Mouse (Mus musculus) heart, embryonic 11.5 days (tissue): ENCODE results near the gene Lpp. TPM values are rescaled to one million over a fixed set of nuclear protein-coding genes. Genes with fewer than 3 reads are reported as not detected.

Experiments
- ATAC-seq: fragments of 200-750 bp; cut with Nextera tagmentation; replicated peaks from 2 replicates; pipeline ENCODE4 v1.8.0; 2017; ENCODE audit warnings: moderate library complexity; ENCODE audit not compliant: insufficient number of reproducible peaks, low FRiP score, low TSS enrichment
- H3K27ac ChIP-seq: fragments of 300-500 bp; sonication (generic); 2 replicates; pipeline ENCODE4 v1.5.1; 2014; ENCODE audit warnings: mild to moderate bottlenecking, low read depth, low read length
- H3K27me3 ChIP-seq: fragments of 300-500 bp; sonication (generic); 2 replicates; pipeline ENCODE4 v1.6.1; 2014; ENCODE audit warnings: mild to moderate bottlenecking, low read length, mixed read lengths; ENCODE audit not compliant: control insufficient read depth, insufficient read depth
- H3K36me3 ChIP-seq: fragments of 300-500 bp; sonication (generic); 2 replicates; pipeline ENCODE4 v1.6.1; 2014; ENCODE audit warnings: mild to moderate bottlenecking, low read length, moderate library complexity, mixed read lengths; ENCODE audit not compliant: control insufficient read depth, insufficient read depth
- H3K4me1 ChIP-seq: fragments of 300-500 bp; sonication (generic); 2 replicates; pipeline ENCODE4 v1.6.1; 2014; ENCODE audit warnings: low read length; ENCODE audit not compliant: control insufficient read depth, insufficient read depth
- H3K4me2 ChIP-seq: fragments of 300-500 bp; sonication (generic); 2 replicates; pipeline ENCODE4 v1.6.1; 2014; ENCODE audit warnings: mild to moderate bottlenecking, moderate library complexity
- H3K4me3 ChIP-seq: fragments of 300-500 bp; sonication (generic); 2 replicates; pipeline ENCODE4 v1.5.1; 2014; ENCODE audit warnings: low read depth, low read length
- H3K9ac ChIP-seq: fragments of 300-500 bp; sonication (generic); 2 replicates; pipeline ENCODE4 v1.6.1; 2014; ENCODE audit warnings: mild to moderate bottlenecking, low read depth, low read length, moderate library complexity
- H3K9me3 ChIP-seq: fragments of 300-500 bp; sonication (generic); replicated peaks from 2 replicates; pipeline ENCODE4 v1.6.1; 2016; ENCODE audit warnings: low read length; ENCODE audit not compliant: control insufficient read depth
- WGBS: fragments of 180-500 bp; shearing (Covaris S2); extraction: QIAGEN DNeasy Blood & Tissue Kit; methylation state at CpG from one replicate; pipeline ENCODE4 v1.1.7; 2014; ENCODE audit not compliant: insufficient replicate concordance; 5-methylcytosine and 5-hydroxymethylcytosine counted together
- polyA plus RNA-seq: library from polyadenylated mRNA; unstranded; fragments of >200 nt; fragmentation: Nextera tagmentation; extraction: Ambion mirVana; gene quantifications from 2 replicates; pipeline ENCODE4 v1.2.1, GENCODE M21; 2014

Gene Lpp
- polyA plus RNA-seq, 1 experiment from 2014 or later: 59.2 TPM

DNA sequence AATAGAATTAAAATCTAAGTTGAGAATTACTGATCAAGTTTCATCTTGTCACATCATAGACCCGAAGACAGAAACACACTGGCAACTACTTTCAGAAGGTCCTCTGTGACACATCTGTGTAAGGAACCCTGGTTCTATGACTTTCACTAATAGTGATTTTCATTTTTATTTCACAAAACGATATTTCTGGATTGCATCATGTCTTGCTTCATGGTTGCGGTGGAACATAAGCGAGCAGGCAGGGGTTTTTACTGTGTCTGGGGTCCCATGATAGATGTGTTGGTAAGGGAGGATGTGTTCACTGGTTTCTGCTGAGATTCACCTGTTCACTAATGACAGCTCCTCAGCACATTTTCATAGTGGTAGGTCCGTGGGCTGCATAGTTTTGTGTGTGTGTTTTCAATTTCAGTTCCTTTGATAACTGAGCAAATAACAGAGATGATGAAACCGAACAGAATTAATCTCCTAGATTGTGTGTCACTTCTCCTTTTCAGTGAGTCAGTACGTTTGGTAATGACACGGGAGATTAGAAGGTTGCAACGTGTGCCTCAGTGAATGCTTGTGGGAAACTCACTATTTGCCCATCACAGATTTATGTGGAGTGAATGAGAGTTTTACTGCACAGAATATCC is 466.3 kb downstream of the Lpp start:
- 84% methylated on average over 9 of the region's 9 CpGs for WGBS
- Histone ChIP-seq H3K36me3 (no peaks in the 10 kb centered on the region), H3K4me3 (no peak overlapping the region), H3K4me1 (no peaks in the 10 kb centered on the region), H3K9me3 (no peaks in the 10 kb centered on the region), H3K9ac (no peak overlapping the region), H3K4me2 (no peak overlapping the region), H3K27me3 (no peaks in the 10 kb centered on the region), H3K27ac (no peak overlapping the region)
- no peak for ATAC-seq

DNA sequence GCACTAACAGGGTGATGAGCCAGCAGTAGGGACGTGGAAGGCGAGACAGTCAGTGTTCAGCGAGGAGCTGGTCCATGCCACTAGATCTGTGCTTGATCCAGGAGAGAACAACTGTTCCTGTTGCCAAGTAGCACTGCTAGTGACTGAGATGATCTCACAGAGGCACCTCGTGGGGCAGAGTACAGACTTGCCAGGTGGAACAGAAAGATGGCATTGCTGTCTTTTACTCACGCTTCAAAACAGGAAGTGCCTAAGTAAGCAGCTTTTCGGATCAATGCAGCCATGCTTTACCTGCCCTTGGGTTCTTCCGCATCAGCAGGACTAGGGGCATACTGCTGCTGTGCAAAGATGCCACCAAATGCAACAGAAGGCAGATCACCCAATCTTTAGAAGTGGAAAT is 467.1 kb downstream of the Lpp start:
- Histone ChIP-seq H3K4me3 (no peak overlapping the region), H3K9ac (no peak overlapping the region), H3K27ac (no peak overlapping the region), H3K36me3 (no peaks in the 10 kb centered on the region), H3K9me3 (no peaks in the 10 kb centered on the region), H3K4me2 (no peak overlapping the region), H3K4me1 (no peaks in the 10 kb centered on the region), H3K27me3 (no peaks in the 10 kb centered on the region)
- no peak for ATAC-seq
- WGBS: 81% methylated on average over 7 of the region's 7 CpGs

DNA sequence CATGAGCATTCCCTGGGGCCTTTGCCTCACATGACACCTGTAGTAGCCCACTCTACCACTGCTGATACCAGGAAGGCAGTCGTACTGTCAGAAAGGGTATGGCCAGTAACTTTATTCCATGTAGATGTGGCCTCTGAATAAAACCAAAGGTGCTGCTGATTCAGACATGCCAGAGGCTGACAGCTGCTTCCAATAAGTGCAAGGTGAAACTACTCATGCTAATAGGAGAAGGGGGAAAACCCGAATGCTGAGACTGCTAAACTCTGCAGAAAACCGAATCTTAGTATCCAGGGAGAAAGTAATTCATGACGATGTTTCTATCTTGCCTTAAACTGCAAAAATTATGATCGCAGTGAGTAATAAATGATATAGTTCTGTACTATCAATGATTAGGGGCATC is 468.1 kb downstream of the Lpp start:
- no peaks in the 10 kb centered on the region for H3K27me3 ChIP-seq
- H3K36me3 ChIP-seq: no peaks in the 10 kb centered on the region
- no peak overlapping the region for H3K4me2 ChIP-seq
- no peak overlapping the region for H3K9ac ChIP-seq
- 82% methylated on average over 5 of the region's 5 CpGs for WGBS
- H3K4me3 ChIP-seq: no peak overlapping the region
- no peak overlapping the region for H3K27ac ChIP-seq
- no peaks in the 10 kb centered on the region for H3K9me3 ChIP-seq
- no peak for ATAC-seq
- H3K4me1 ChIP-seq: no peaks in the 10 kb centered on the region

DNA sequence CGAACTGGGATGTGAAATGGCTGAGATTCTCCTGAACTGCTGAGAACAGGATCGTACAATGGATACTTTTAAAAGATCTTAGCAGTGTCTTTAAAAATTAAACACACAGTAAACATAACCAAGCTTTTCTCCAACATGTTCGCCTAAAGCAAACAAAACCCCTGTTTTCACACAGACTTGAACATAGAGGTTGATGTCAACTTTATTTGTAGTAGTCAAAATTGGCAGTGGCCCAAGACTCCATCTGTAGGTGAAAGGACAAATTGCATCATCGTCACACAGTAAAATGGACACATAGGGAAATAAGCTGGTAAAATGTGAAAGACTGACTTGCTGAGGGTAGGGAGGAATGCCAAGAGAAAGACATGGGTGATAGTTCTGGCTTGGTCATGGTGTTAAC is 480.9 kb downstream of the Lpp start:
- no peak for ATAC-seq
- no peak overlapping the region for H3K27ac ChIP-seq
- peaks cover 12% of the 10 kb centered on the region; the same call in 1 of the 2 replicates for H3K4me1 ChIP-seq
- H3K9ac ChIP-seq: no peak overlapping the region
- 70% methylated on average over 4 of the region's 4 CpGs for WGBS
- H3K4me3 ChIP-seq: no peak overlapping the region
- peaks cover 3% of the 10 kb centered on the region; the same call in 1 of the 2 replicates for H3K9me3 ChIP-seq
- H3K4me2 ChIP-seq: no peak overlapping the region
- peaks cover 7% of the 10 kb centered on the region for H3K36me3 ChIP-seq
- H3K27me3 ChIP-seq: no peaks in the 10 kb centered on the region

DNA sequence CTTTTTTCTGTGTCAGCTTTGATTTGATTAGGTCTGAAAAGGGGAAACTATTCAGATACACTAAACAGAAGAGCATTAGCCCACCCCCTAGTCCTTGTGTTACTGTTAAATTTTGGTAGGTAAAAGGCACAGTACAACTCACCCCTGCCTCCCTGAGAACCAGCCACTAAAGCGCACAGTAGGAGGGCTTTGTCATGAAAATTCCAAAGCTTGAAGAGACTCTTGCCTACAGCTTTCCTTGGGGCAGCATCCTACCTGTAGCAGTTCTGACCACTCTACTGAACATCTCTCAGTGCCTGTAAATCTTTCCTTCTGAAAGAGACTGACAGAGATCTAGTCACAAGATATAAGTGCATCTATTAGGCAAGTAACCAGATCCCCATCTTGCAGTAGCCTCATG is 482.4 kb downstream of the Lpp start:
- no peak overlapping the region for H3K9ac ChIP-seq
- H3K36me3 ChIP-seq: peaks cover 7% of the 10 kb centered on the region
- no peak overlapping the region for H3K27ac ChIP-seq
- WGBS: 52% methylated on average over 1 of the region's 1 CpGs
- no peak overlapping the region for H3K4me3 ChIP-seq
- ATAC-seq: no peak
- H3K4me2 ChIP-seq: no peak overlapping the region
- peaks cover 3% of the 10 kb centered on the region; the same call in 1 of the 2 replicates for H3K9me3 ChIP-seq
- peaks cover 12% of the 10 kb centered on the region; the same call in 1 of the 2 replicates for H3K4me1 ChIP-seq
- H3K27me3 ChIP-seq: no peaks in the 10 kb centered on the region

DNA sequence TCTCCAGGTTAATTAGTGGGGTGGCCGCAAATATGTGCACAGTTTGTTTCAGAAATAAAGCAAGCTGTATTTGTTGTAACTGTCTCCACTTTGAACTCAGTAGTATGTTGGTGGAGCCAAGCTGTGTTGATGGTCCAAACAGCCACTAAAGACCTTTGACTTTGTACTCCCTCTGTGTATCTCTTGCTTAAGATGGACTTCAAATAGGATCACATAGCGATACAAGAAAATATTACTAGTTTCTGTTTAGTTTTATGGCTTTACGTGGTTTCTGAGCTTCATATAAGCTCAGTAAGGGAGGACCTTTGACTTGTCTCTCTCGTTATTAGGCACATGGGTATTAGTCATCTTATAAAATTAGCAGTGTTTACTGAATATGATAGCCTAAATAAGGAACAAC is 485.7 kb downstream of the Lpp start:
- no peaks in the 10 kb centered on the region for H3K27me3 ChIP-seq
- no peaks in the 10 kb centered on the region for H3K36me3 ChIP-seq
- H3K4me1 ChIP-seq: peaks cover 12% of the 10 kb centered on the region; the same call in 1 of the 2 replicates
- no peak overlapping the region for H3K4me3 ChIP-seq
- H3K9me3 ChIP-seq: no peaks in the 10 kb centered on the region
- H3K9ac ChIP-seq: no peak overlapping the region
- ATAC-seq: no peak
- 82% methylated on average over 4 of the region's 4 CpGs for WGBS
- H3K27ac ChIP-seq: no peak overlapping the region
- H3K4me2 ChIP-seq: no peak overlapping the region

DNA sequence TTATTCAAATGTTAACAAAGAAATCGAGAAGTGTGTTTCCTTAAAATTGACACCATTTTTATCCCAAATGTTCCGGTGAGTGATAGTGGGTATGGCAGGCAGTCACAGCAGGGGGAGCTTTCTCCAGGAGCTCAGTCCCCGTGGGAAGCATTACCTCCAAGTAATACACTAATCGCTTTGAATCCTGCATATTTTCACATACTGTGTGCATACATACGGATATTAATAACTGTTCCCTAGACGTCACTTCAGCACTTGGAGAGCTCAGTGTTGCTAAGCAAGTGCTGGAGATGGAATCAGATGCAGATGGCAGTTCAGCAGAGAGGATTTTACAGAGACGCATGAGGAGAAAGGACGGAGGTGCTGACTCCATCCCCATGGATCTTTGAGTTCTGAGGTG is 487.4 kb downstream of the Lpp start:
- Histone ChIP-seq H3K4me1 (peaks cover 14% of the 10 kb centered on the region; the same call in 1 of the 2 replicates), H3K36me3 (no peaks in the 10 kb centered on the region), H3K27me3 (no peaks in the 10 kb centered on the region), H3K9ac (no peak overlapping the region), H3K4me3 (no peak overlapping the region), H3K9me3 (no peaks in the 10 kb centered on the region), H3K4me2 (no peak overlapping the region), H3K27ac (no peak overlapping the region)
- ATAC-seq: no peak
- 68% methylated on average over 8 of the region's 8 CpGs for WGBS

DNA sequence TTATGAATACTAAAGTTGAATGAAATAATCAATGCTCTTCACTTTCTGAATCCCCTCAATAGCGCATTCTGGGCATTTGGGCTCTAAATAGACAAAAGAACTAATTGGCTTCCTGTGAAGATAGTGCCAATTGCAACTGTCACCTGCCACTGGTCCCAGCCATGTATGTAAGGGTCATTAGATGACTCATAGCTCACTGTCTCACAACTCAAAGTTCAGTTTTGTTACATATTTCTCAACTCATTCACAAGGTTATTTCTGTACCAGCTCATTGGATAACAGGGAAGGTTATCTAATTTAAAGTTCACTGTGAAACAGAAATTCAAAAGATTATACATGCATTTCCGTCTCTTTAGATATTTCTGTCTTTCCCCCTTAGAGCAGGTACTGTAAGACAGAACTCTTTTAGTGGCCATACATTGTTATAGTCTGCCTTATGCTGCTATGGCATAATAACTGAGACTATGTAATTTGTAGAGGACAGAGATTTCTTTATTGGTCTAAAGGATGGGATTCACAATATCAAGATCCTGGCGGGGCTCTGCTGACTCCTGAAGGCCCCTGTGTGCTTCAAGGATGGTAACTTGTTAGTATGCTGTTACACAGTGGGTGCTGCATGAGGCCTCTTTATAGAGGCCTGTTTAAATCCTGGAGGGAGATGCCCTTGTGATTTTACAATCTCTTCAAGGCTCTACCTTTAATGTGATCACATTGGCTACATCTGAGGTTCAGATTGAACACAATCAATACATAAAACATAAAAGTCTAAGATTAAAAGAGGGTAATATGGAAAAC is 488.9 kb downstream of the Lpp start:
- Histone ChIP-seq H3K4me1 (peaks cover 29% of the 10 kb centered on the region), H3K4me2 (no peak overlapping the region), H3K27ac (no peak overlapping the region), H3K27me3 (no peaks in the 10 kb centered on the region), H3K36me3 (no peaks in the 10 kb centered on the region), H3K9me3 (no peaks in the 10 kb centered on the region), H3K4me3 (no peak overlapping the region), H3K9ac (no peak overlapping the region)
- ATAC-seq: no peak
- WGBS: 82% methylated on average over 3 of the region's 3 CpGs

DNA sequence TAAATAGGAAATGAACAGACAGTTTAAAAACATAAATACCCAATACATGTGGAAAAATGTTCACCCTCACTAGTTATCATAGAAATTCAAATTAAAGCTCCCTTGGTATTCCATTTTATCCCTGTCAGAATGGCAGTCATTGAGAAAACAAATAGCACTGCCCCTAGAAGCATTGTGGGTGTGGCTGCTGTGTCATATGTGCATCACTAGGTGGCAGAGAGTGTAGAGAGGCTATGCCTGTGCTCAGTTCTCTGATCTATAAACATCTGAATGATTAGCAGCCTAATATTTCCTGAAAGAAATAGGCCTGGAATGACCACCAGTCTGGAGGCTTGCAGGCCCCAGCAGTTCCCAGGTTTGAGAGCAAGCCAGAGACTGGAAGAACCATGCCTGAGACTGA is 490.7 kb downstream of the Lpp start:
- Histone ChIP-seq H3K27ac (no peak overlapping the region), H3K9ac (no peak overlapping the region), H3K9me3 (no peaks in the 10 kb centered on the region), H3K4me1 (peaks cover 20% of the 10 kb centered on the region), H3K36me3 (no peaks in the 10 kb centered on the region), H3K4me3 (no peak overlapping the region), H3K4me2 (no peak overlapping the region), H3K27me3 (no peaks in the 10 kb centered on the region)
- no peak for ATAC-seq
